Mouse (Mus musculus) thymus, adult 2 months (tissue): ENCODE data around the gene Mknk1. TPM values are rescaled to one million over a fixed set of nuclear protein-coding genes. Genes with fewer than 3 reads are reported as not detected.

Source experiments
- DNase-seq: peaks from one replicate; pipeline ENCODE4 v3.0.0; 2021
- H3K27ac ChIP-seq: fragments of 200-500 bp; 2 replicates; pipeline ENCODE4 v1.5.1; 2012; ENCODE audit warnings: low read length, control low read depth; ENCODE audit not compliant: control insufficient read depth, insufficient read depth
- H3K27me3 ChIP-seq: fragments of 200-500 bp; 2 replicates; pipeline ENCODE4 v1.6.1; 2012; ENCODE audit warnings: mild to moderate bottlenecking, low read length, moderate library complexity, mixed read lengths; ENCODE audit not compliant: control insufficient read depth, insufficient read depth
- H3K36me3 ChIP-seq: fragments of 200-500 bp; 2 replicates; pipeline ENCODE4 v1.6.1; 2012; ENCODE audit warnings: mild to moderate bottlenecking, low read length, moderate library complexity; ENCODE audit not compliant: control insufficient read depth, insufficient read depth
- H3K4me1 ChIP-seq: fragments of 200-500 bp; replicated peaks from 2 replicates; pipeline ENCODE4 v1.6.1; 2012; ENCODE audit warnings: low read length; ENCODE audit not compliant: control insufficient read depth, insufficient read depth
- H3K4me3 ChIP-seq: fragments of 200-500 bp; 2 replicates; pipeline ENCODE4 v1.5.1; 2012; ENCODE audit warnings: mild to moderate bottlenecking, low read length, control low read depth, moderate library complexity; ENCODE audit not compliant: control insufficient read depth, insufficient read depth
- CTCF ChIP-seq: fragments of 200-500 bp; IDR thresholded peaks from 2 replicates; pipeline ENCODE4 v1.5.1; 2012; ENCODE audit warnings: mild to moderate bottlenecking, control low read depth, low read length, moderate library complexity, borderline replicate concordance; ENCODE audit not compliant: control insufficient read depth, poor library complexity, insufficient read depth; ENCODE audit errors: extremely low read depth
- POLR2A ChIP-seq: fragments of 200-500 bp; IDR thresholded peaks from 2 replicates; pipeline ENCODE4 v1.6.1; 2012; ENCODE audit warnings: mild to moderate bottlenecking, low read length, control low read depth, moderate library complexity; ENCODE audit not compliant: control insufficient read depth, poor library complexity, insufficient read depth; ENCODE audit errors: extremely low read depth
- WGBS: fragments of 180-500 bp; shearing (Covaris S2); methylation state at CpG from one replicate; pipeline ENCODE4 v1.1.7; 2018; 5-methylcytosine and 5-hydroxymethylcytosine counted together
- polyA plus RNA-seq: library from polyadenylated mRNA; depleted of rRNA; stranded (reverse); fragments of >200 nt; gene quantifications from 2 replicates; pipeline ENCODE4 v1.2.3, GENCODE M21; 2012; rRNA removed

The Mknk1 gene
- polyA plus RNA-seq, 1 experiment = 136 TPM

DNA sequence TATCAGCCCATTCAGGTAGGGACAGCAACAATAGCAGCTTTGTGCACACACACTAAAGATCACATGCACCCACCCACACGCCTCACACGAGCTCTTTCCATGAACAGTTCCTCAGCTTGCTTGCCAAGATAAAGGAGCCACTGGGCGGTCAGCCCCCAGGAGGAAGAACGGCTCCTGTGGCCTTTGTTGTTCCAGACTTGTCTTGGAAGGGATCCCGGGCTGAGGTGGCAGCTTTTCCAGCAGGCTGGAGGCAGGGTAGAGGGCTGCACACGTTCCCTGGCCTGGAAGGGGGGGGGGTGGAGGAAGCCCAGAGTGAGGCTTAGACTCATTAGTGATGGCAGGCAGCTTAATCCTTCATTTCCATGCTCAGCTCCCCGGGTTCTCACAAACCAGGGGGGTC is 69.6 kb downstream of the Mknk1 start:
- Histone ChIP-seq H3K4me1 (no peaks in the 10 kb centered on the region), H3K4me3 (no peak overlapping the region), H3K27ac (no peak overlapping the region), H3K27me3 (no peaks in the 10 kb centered on the region), H3K36me3 (no peaks in the 10 kb centered on the region)
- no peak for DNase-seq
- WGBS = 39% methylated on average over 7 of the region's 7 CpGs
- TF ChIP-seq POLR2A = no peak
- TF ChIP-seq CTCF = no peak

DNA sequence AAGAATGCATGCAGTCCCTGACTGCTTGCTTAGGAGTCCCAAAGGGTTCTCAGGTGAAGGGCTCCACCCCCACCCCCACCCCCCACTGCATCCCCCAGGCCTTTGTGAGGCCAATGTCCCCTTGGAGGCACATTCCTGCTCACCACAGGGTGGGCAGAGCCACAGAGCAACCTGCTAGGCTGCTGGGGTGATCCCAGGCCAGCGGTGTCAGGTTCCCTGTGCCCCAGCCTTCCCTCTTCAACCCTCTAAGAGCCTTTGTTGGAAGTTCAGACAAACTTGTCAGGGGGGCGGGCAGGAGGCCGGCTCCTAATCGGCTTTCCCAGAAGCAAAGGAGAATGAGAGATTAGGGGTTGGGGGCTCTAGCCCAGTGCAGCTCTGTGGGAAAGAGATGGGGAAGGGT is 72.6 kb downstream of the Mknk1 start:
- Histone ChIP-seq H3K27me3 (no peaks in the 10 kb centered on the region), H3K36me3 (no peaks in the 10 kb centered on the region), H3K4me3 (no peak overlapping the region), H3K27ac (no peak overlapping the region), H3K4me1 (no peaks in the 10 kb centered on the region)
- 67% methylated on average over 4 of the region's 4 CpGs for WGBS
- TF ChIP-seq POLR2A (no peak), CTCF (no peak)
- no peak for DNase-seq

DNA sequence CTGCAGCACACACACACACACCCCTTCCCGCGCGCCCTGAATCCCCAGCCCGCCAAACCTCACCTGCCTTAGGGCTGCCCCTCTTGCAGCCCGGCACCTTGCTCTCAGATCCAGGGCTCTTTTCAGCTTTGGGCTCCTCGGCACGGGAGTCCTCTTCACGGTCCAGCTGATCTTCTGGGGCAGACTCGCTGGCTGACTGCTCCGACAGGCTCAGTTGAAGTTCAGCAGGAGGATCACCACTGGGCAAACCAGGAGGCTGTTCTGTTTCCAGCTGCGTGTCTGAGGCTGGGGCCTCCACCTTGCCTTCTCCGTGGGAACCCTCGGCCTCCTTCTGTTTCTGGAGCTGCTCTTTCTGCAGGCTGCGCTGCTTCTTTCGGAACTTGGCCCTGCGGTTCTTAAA is 80.9 kb downstream of the Mknk1 start:
- Histone ChIP-seq H3K4me3 (no peak overlapping the region), H3K27me3 (no peaks in the 10 kb centered on the region; the same call in 1 of the 2 replicates), H3K27ac (no peak overlapping the region), H3K36me3 (no peaks in the 10 kb centered on the region), H3K4me1 (no peaks in the 10 kb centered on the region)
- no peak for DNase-seq
- TF ChIP-seq POLR2A (no peak), CTCF (no peak)
- WGBS = 90% methylated on average over 16 of the region's 16 CpGs

DNA sequence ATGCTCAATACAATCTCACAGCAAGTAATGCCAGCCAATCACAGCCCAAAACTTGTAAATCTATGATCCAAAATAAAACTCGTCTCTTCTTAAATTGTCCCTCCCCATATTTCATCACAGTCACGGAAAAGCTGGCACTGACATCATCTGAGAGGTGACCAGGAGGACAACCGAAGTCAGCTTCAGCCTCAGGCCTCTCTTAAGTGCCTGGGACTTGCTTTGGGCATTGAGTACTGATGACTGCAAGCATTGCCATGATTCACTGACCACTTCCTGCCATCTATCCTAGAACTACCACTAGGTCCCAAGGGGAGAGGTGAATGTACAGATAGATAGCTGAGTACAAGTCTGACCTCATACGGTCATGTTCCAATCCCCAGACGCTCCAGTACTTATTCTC is 83.7 kb downstream of the Mknk1 start:
- WGBS = 89% methylated on average over 5 of the region's 5 CpGs

DNA sequence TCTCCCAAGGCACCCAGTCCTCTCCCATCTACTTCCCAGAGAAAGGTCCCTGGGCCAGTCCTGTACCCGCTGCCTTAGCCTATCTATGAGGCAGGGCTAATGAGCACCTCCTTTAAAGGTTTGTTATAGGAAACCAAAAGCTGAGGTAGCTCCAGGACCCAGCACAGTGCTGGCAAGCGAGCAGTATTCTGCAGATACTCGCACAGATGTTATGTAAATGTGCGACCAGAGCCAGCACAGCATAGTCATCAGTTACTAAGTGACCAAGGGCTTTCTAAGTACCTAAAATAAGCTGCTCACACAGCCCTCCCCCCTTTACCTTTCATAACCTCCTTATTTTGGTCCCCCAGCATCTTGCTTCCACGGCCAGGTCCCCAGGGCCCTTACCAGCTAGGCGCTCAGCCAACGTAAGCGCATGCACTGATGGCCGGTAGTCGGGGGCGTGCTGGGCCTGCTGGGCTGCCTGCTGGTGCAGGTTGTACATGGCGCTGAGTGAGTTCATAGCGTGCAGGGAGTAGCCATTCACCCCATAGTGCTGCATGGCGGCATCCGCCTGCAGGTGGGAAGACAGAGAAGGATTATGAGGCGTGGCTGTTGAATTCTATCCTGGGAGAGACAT is 84.4 kb downstream of the Mknk1 start:
- TF ChIP-seq CTCF (no peak), POLR2A (no peak)
- no peak overlapping the region for H3K27ac ChIP-seq
- no peaks in the 10 kb centered on the region for H3K4me1 ChIP-seq
- no peak for DNase-seq
- no peaks in the 10 kb centered on the region; the same call in 1 of the 2 replicates for H3K27me3 ChIP-seq
- H3K4me3 ChIP-seq = no peak overlapping the region
- no peaks in the 10 kb centered on the region for H3K36me3 ChIP-seq
- WGBS = 87% methylated on average over 16 of the region's 16 CpGs

More for the DNA sequence above, 83.7 kb downstream of the Mknk1 start:
- Histone ChIP-seq H3K27ac (no peak overlapping the region), H3K36me3 (no peaks in the 10 kb centered on the region), H3K27me3 (no peaks in the 10 kb centered on the region; the same call in 1 of the 2 replicates), H3K4me1 (no peaks in the 10 kb centered on the region), H3K4me3 (no peak overlapping the region)
- DNase-seq = no peak
- no peak for TF ChIP-seq CTCF
- TF ChIP-seq POLR2A = no peak

DNA sequence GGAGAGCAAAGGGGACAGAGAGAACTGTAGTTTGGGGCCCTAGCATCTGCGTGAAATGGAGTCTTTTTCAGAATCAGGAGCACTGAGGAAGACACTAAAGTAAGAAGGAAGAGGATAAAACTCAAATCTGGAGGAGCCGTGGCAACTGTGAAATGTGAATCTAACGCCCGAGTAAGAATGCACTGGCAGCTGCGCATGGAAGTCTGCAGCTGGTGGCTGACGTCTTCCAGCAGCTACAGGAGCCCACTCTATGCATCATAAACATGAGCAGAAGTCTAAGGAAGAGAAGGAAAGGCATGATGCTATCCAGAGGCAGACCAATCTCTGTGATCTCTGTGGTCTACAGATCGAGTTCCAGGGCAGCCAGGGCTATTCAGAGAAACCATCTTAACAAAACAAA is 88.6 kb downstream of the Mknk1 start:
- WGBS = 52% methylated on average over 7 of the region's 7 CpGs
- no peaks in the 10 kb centered on the region for H3K4me1 ChIP-seq
- no peak overlapping the region for H3K27ac ChIP-seq
- peaks cover 7% of the 10 kb centered on the region; the same call in 1 of the 2 replicates for H3K27me3 ChIP-seq
- no peak for DNase-seq
- no peaks in the 10 kb centered on the region for H3K36me3 ChIP-seq
- TF ChIP-seq CTCF (no peak), POLR2A (no peak)
- H3K4me3 ChIP-seq = no peak overlapping the region

Other genes starting within 250 kb of the Mknk1 start
- not detected in 2 replicates for gene Cyp4a32, start 238.2 kb upstream of the Mknk1 start, polyA plus RNA-seq
- 6.2 and 9.2 TPM in 2 replicates for gene Cyp4b1, start 191.5 kb upstream of the Mknk1 start, polyA plus RNA-seq
- gene Efcab14, start 101.5 kb upstream of the Mknk1 start, polyA plus RNA-seq = 31.2 and 32.2 TPM in 2 replicates
- 0.71 and 0.87 TPM in 2 replicates for gene Tex38, start 58.2 kb upstream of the Mknk1 start, polyA plus RNA-seq
- 30.2 and 37.5 TPM in 2 replicates for gene Atpaf1, start 54.4 kb upstream of the Mknk1 start, polyA plus RNA-seq
- 36.4 and 36.8 TPM in 2 replicates for gene Mob3c, start 11.1 kb upstream of the Mknk1 start, polyA plus RNA-seq
- 0.09 and 0.15 TPM in 2 replicates for gene Kncn, start 45.2 kb downstream of the Mknk1 start, polyA plus RNA-seq
- gene 6430628N08Rik, start 51.5 kb downstream of the Mknk1 start, polyA plus RNA-seq = 0.17 TPM in 1 of 2 replicates, not detected in the other
- 0.14 and 0.18 TPM in 2 replicates for gene Dmbx1, start 100.7 kb downstream of the Mknk1 start, polyA plus RNA-seq
- 77.2 and 88.1 TPM in 2 replicates for gene Faah, start 178.7 kb downstream of the Mknk1 start, polyA plus RNA-seq
- gene Nsun4, start 214.7 kb downstream of the Mknk1 start, polyA plus RNA-seq = 15.9 and 19.1 TPM in 2 replicates
- gene Uqcrh, start 235.9 kb downstream of the Mknk1 start, polyA plus RNA-seq = 133 and 213 TPM in 2 replicates
- 66.1 and 67.1 TPM in 2 replicates for gene Lrrc41, start 236.1 kb downstream of the Mknk1 start, polyA plus RNA-seq